ENCODE assay signal across 10 mouse cellular contexts in genomic region chr7:24735970-24736670, GRCm38 (mm10). TPM values are rescaled to one million over a fixed set of nuclear protein-coding genes. Genes with fewer than 3 reads are reported as not detected.
DNase-seq lines count a peak whose midpoint lies in the region; ATAC-seq and TF ChIP-seq lines count a peak whose summit lies in the region.
"Had no signal": no experiment of that assay in that cellular context is flagged by ENCODE, and none has a peak within 500 bp of the region (broad histone marks: within the 10 kb centered on the region; RNA-seq: fewer than 3 reads in every experiment).

No protein-coding gene starts in this region.

- WGBS in intestine, embryonic 14.5 days: 18% methylated on average over 17 of the region's 17 CpGs
- WGBS in intestine, postnatal 0 days: 21% methylated on average over 17 of the region's 17 CpGs
- 13% methylated on average over 17 of the region's 17 CpGs for WGBS in hindbrain, embryonic 16.5 days
- 16% methylated on average over 17 of the region's 17 CpGs for WGBS in liver, embryonic 13.5 days (ENCODE audit: insufficient replicate concordance)
- WGBS in neural tube, embryonic 14.5 days: 20% methylated on average over 17 of the region's 17 CpGs

- no peak overlapping the region for H3K27ac ChIP-seq in intestine, embryonic 14.5 days (ENCODE audit: low read depth)
- H3K27ac ChIP-seq in intestine, postnatal 0 days (ENCODE audit: low read depth, low read length): no peak overlapping the region
- 0 out of 2 replicates have a peak overlapping the region, but pooled peaks have one; percentile 23 for H3K27ac ChIP-seq in hindbrain, embryonic 16.5 days (ENCODE audit: low read depth, low read length)
- H3K27ac ChIP-seq in liver, embryonic 13.5 days: no peak overlapping the region
- H3K27ac ChIP-seq in neural tube, embryonic 14.5 days (ENCODE audit: low read depth, low read length): no peak overlapping the region

- H3K4me3 ChIP-seq in intestine, embryonic 14.5 days (ENCODE audit: low read depth, low read length): no peak overlapping the region
- H3K4me3 ChIP-seq in intestine, postnatal 0 days (ENCODE audit: low read depth, low read length): no peak overlapping the region
- peak overlapping the region; percentile 30 for H3K4me3 ChIP-seq in hindbrain, embryonic 16.5 days (ENCODE audit: low read length)
- no peak overlapping the region for H3K4me3 ChIP-seq in liver, embryonic 13.5 days (replicated peaks)
- H3K4me3 ChIP-seq in neural tube, embryonic 14.5 days (ENCODE audit: low read depth, low read length): no peak overlapping the region

- H3K27me3 ChIP-seq in intestine, embryonic 14.5 days (replicated peaks; ENCODE audit: control insufficient read depth, insufficient read depth, low read length): no peaks in the 10 kb centered on the region
- no peaks in the 10 kb centered on the region for H3K27me3 ChIP-seq in intestine, postnatal 0 days (replicated peaks; ENCODE audit: control insufficient read depth, insufficient read depth, low read length)
- no peaks in the 10 kb centered on the region for H3K27me3 ChIP-seq in hindbrain, embryonic 16.5 days (replicated peaks; ENCODE audit: control insufficient read depth, insufficient read depth, low read length)
- 0 out of 2 replicates have a peak, but pooled peaks cover 4% of the 10 kb centered on the region for H3K27me3 ChIP-seq in liver, embryonic 13.5 days
- H3K27me3 ChIP-seq in neural tube, embryonic 14.5 days (ENCODE audit: control insufficient read depth, insufficient read depth, low read length): no peaks in the 10 kb centered on the region

- H3K9ac ChIP-seq in intestine, embryonic 14.5 days (ENCODE audit: low read length): no peak overlapping the region
- no peak overlapping the region for H3K9ac ChIP-seq in intestine, postnatal 0 days (ENCODE audit: low read depth, low read length)
- H3K9ac ChIP-seq in hindbrain, embryonic 16.5 days (ENCODE audit: low read depth, low read length): peak overlapping the region; percentile 33
- H3K9ac ChIP-seq in liver, embryonic 13.5 days: no peak overlapping the region
- H3K9ac ChIP-seq in neural tube, embryonic 14.5 days (replicated peaks; ENCODE audit: low read depth, low read length): no peak overlapping the region

- no peak for TF ChIP-seq CTCF in intestine, postnatal 0 days (IDR thresholded peaks at IDR 0.05; ENCODE audit: low read depth)

- ATAC-seq in intestine, embryonic 14.5 days (replicated peaks; ENCODE audit: low FRiP score, low TSS enrichment, low read depth): no peak
- no peak for ATAC-seq in intestine, postnatal 0 days
- ATAC-seq in common myeloid progenitor, adult 5-6 weeks (replicated peaks; ENCODE audit: low read depth, poor library complexity, severe bottlenecking): peak; percentile 93
- ATAC-seq in hindbrain, embryonic 16.5 days: peak; percentile 92
- ATAC-seq in liver, embryonic 13.5 days (ENCODE audit: low read depth): no peak
- peak; percentile 75 for ATAC-seq in neural tube, embryonic 14.5 days (ENCODE audit: low read depth)
- ATAC-seq: Patski had no signal

- H3K36me3 ChIP-seq in intestine, embryonic 14.5 days (ENCODE audit: control insufficient read depth, insufficient read depth, low read length): no peaks in the 10 kb centered on the region
- no peaks in the 10 kb centered on the region for H3K36me3 ChIP-seq in intestine, postnatal 0 days (ENCODE audit: control insufficient read depth, insufficient read depth)
- no peaks in the 10 kb centered on the region for H3K36me3 ChIP-seq in hindbrain, embryonic 16.5 days (ENCODE audit: control insufficient read depth, insufficient read depth, low read length)
- no peaks in the 10 kb centered on the region for H3K36me3 ChIP-seq in liver, embryonic 13.5 days
- no peaks in the 10 kb centered on the region for H3K36me3 ChIP-seq in neural tube, embryonic 14.5 days (ENCODE audit: control insufficient read depth, insufficient read depth, low read length)

- H3K4me1 ChIP-seq in intestine, embryonic 14.5 days (replicated peaks; ENCODE audit: control insufficient read depth, insufficient read depth, low read length): no peaks in the 10 kb centered on the region; the same call in 1 of the 2 replicates
- no peaks in the 10 kb centered on the region for H3K4me1 ChIP-seq in intestine, postnatal 0 days (replicated peaks; ENCODE audit: control insufficient read depth, insufficient read depth, low read length)
- peaks cover 6% of the 10 kb centered on the region for H3K4me1 ChIP-seq in hindbrain, embryonic 16.5 days (ENCODE audit: control insufficient read depth, insufficient read depth, low read depth, low read length)
- no peaks in the 10 kb centered on the region for H3K4me1 ChIP-seq in liver, embryonic 13.5 days (replicated peaks)
- no peaks in the 10 kb centered on the region for H3K4me1 ChIP-seq in neural tube, embryonic 14.5 days (ENCODE audit: control insufficient read depth, insufficient read depth, low read length)

- DNase-seq in intestine, embryonic 14.5 days (ENCODE audit: low spot score): no peak
- DNase-seq in liver, embryonic 13.5 days: peak; percentile 22
- no peak for DNase-seq in cerebellum, adult 11-12 months
- DNase-seq in urinary bladder, postnatal 10 days (ENCODE audit: low spot score): no peak

- peak overlapping the region; percentile 2; the same call in 1 of the 2 replicates for H3K4me2 ChIP-seq in intestine, embryonic 14.5 days (ENCODE audit: low read length)
- H3K4me2 ChIP-seq in intestine, postnatal 0 days (replicated peaks; ENCODE audit: low read depth): no peak overlapping the region
- H3K4me2 ChIP-seq in hindbrain, embryonic 16.5 days (ENCODE audit: low read length): peak overlapping the region; percentile 51
- H3K4me2 ChIP-seq in liver, embryonic 13.5 days: no peak overlapping the region
- peak overlapping the region; percentile 26 for H3K4me2 ChIP-seq in neural tube, embryonic 14.5 days (ENCODE audit: low read depth, low read length)

- no peaks in the 10 kb centered on the region for H3K9me3 ChIP-seq in intestine, embryonic 14.5 days (ENCODE audit: control insufficient read depth, low read length)
- no peaks in the 10 kb centered on the region for H3K9me3 ChIP-seq in intestine, postnatal 0 days (ENCODE audit: control insufficient read depth)
- no peaks in the 10 kb centered on the region for H3K9me3 ChIP-seq in hindbrain, embryonic 16.5 days (ENCODE audit: control insufficient read depth, low read length)
- no peaks in the 10 kb centered on the region for H3K9me3 ChIP-seq in liver, embryonic 13.5 days (replicated peaks)
- no peaks in the 10 kb centered on the region for H3K9me3 ChIP-seq in neural tube, embryonic 14.5 days (ENCODE audit: control insufficient read depth, low read length)

RNA-seq across cellular contexts. Expression of gene Gm4763, which starts 9.4 kb away (rescaled TPM):
- polyA plus RNA-seq in intestine, embryonic 14.5 days (2014; fragmentation: Nextera tagmentation; extraction: Ambion mirVana): not detected in 2 replicates
- not detected in 2 replicates for polyA plus RNA-seq in intestine, postnatal 0 days (2015; fragmentation: Nextera tagmentation; extraction: Ambion mirVana)
- not detected in 2 replicates for total RNA-seq in common myeloid progenitor, adult 5-6 weeks (2017)
- not detected in 2 replicates for polyA plus RNA-seq in hindbrain, embryonic 16.5 days (2015; fragmentation: Nextera tagmentation; extraction: Ambion mirVana)
- not detected in 2 replicates for polyA plus RNA-seq in liver, embryonic 13.5 days (2015; fragmentation: Nextera tagmentation; extraction: Ambion mirVana)
- polyA plus RNA-seq in neural tube, embryonic 14.5 days (2014; fragmentation: Nextera tagmentation; extraction: Ambion mirVana): not detected in 2 replicates
- polyA plus RNA-seq: heart, embryonic 16.5 days; Patski had no signal

RNA-seq across cellular contexts. Expression of gene Cd177, which starts 24.0 kb away (rescaled TPM):
- polyA plus RNA-seq in intestine, embryonic 14.5 days (2014; fragmentation: Nextera tagmentation; extraction: Ambion mirVana): 0.11 and 0.50 TPM in 2 replicates
- 0.69 and 1.1 TPM in 2 replicates for polyA plus RNA-seq in intestine, postnatal 0 days (2015; fragmentation: Nextera tagmentation; extraction: Ambion mirVana)
- total RNA-seq in common myeloid progenitor, adult 5-6 weeks (2017): 5.7 and 9.7 TPM in 2 replicates
- polyA plus RNA-seq in hindbrain, embryonic 16.5 days (2015; fragmentation: Nextera tagmentation; extraction: Ambion mirVana): 0.20 and 0.52 TPM in 2 replicates
- polyA plus RNA-seq in liver, embryonic 13.5 days (2015; fragmentation: Nextera tagmentation; extraction: Ambion mirVana): 0.71 and 1.0 TPM in 2 replicates
- 0.11 TPM in 1 of 2 replicates, not detected in the other for polyA plus RNA-seq in neural tube, embryonic 14.5 days (2014; fragmentation: Nextera tagmentation; extraction: Ambion mirVana)

RNA-seq across cellular contexts. Expression of gene BC049730, which starts 27.1 kb away (rescaled TPM):
- not detected in 2 replicates for polyA plus RNA-seq in intestine, embryonic 14.5 days (2014; fragmentation: Nextera tagmentation; extraction: Ambion mirVana)
- polyA plus RNA-seq in intestine, postnatal 0 days (2015; fragmentation: Nextera tagmentation; extraction: Ambion mirVana): not detected in 2 replicates
- not detected in 2 replicates for total RNA-seq in common myeloid progenitor, adult 5-6 weeks (2017)
- polyA plus RNA-seq in hindbrain, embryonic 16.5 days (2015; fragmentation: Nextera tagmentation; extraction: Ambion mirVana): not detected in 2 replicates
- not detected in 2 replicates for polyA plus RNA-seq in liver, embryonic 13.5 days (2015; fragmentation: Nextera tagmentation; extraction: Ambion mirVana)
- not detected in 2 replicates for polyA plus RNA-seq in neural tube, embryonic 14.5 days (2014; fragmentation: Nextera tagmentation; extraction: Ambion mirVana)
- polyA plus RNA-seq: heart, embryonic 16.5 days; Patski had no signal

RNA-seq across cellular contexts. Expression of gene Ceacam10, which starts 40.9 kb away (rescaled TPM):
- not detected in 2 replicates for polyA plus RNA-seq in intestine, embryonic 14.5 days (2014; fragmentation: Nextera tagmentation; extraction: Ambion mirVana)
- polyA plus RNA-seq in intestine, postnatal 0 days (2015; fragmentation: Nextera tagmentation; extraction: Ambion mirVana): 0.29 and 0.37 TPM in 2 replicates
- total RNA-seq in common myeloid progenitor, adult 5-6 weeks (2017): 1.2 TPM in 1 of 2 replicates, not detected in the other
- 0.40 and 0.69 TPM in 2 replicates for polyA plus RNA-seq in hindbrain, embryonic 16.5 days (2015; fragmentation: Nextera tagmentation; extraction: Ambion mirVana)
- 0.32 and 0.59 TPM in 2 replicates for polyA plus RNA-seq in liver, embryonic 13.5 days (2015; fragmentation: Nextera tagmentation; extraction: Ambion mirVana)
- polyA plus RNA-seq in neural tube, embryonic 14.5 days (2014; fragmentation: Nextera tagmentation; extraction: Ambion mirVana): 0.99 and 1.2 TPM in 2 replicates
- polyA plus RNA-seq: Patski had no signal

RNA-seq across cellular contexts. Expression of gene Tex101, which starts 59.6 kb away (rescaled TPM):
- not detected in 2 replicates for polyA plus RNA-seq in intestine, embryonic 14.5 days (2014; fragmentation: Nextera tagmentation; extraction: Ambion mirVana)
- not detected in 2 replicates for polyA plus RNA-seq in intestine, postnatal 0 days (2015; fragmentation: Nextera tagmentation; extraction: Ambion mirVana)
- not detected in 2 replicates for total RNA-seq in common myeloid progenitor, adult 5-6 weeks (2017)
- not detected in 2 replicates for polyA plus RNA-seq in hindbrain, embryonic 16.5 days (2015; fragmentation: Nextera tagmentation; extraction: Ambion mirVana)
- not detected in 2 replicates for polyA plus RNA-seq in liver, embryonic 13.5 days (2015; fragmentation: Nextera tagmentation; extraction: Ambion mirVana)
- polyA plus RNA-seq in neural tube, embryonic 14.5 days (2014; fragmentation: Nextera tagmentation; extraction: Ambion mirVana): not detected in 2 replicates
- polyA plus RNA-seq: heart, embryonic 16.5 days; Patski had no signal

Comparison
In these comparisons a context has a peak if more than half of its experiments do, and no peak if none do; other contexts are left out.
1. H3K4me2 ChIP-seq: peak in intestine, embryonic 14.5 days (single experiment), hindbrain, embryonic 16.5 days (single experiment) and neural tube, embryonic 14.5 days (single experiment); none in intestine, postnatal 0 days (single experiment) and liver, embryonic 13.5 days (single experiment).
2. ATAC-seq: peak in common myeloid progenitor, adult 5-6 weeks (single experiment), hindbrain, embryonic 16.5 days (single experiment) and neural tube, embryonic 14.5 days (single experiment); none in intestine, embryonic 14.5 days (single experiment), intestine, postnatal 0 days (single experiment) and liver, embryonic 13.5 days (single experiment).